Mouse (Mus musculus): ENCODE results near the gene Csrp3. TPM values are rescaled to one million over a fixed set of nuclear protein-coding genes. Genes with fewer than 3 reads are reported as not detected.

The Csrp3 gene
- polyA plus RNA-seq, 1 experiment = not detected

Other genes starting within 250 kb of the Csrp3 start
- not detected in 2 replicates for gene Mrgprb3, start 204.2 kb downstream of the Csrp3 start, polyA plus RNA-seq (2012; rRNA removed)
- 23.7 and 26.7 TPM in 2 replicates for gene Zdhhc13, start 59.0 kb downstream of the Csrp3 start, polyA plus RNA-seq (2012; rRNA removed)
- gene E2f8, start 33.6 kb upstream of the Csrp3 start, polyA plus RNA-seq (2012; rRNA removed) = 0.52 and 0.71 TPM in 2 replicates
- gene Nav2, start 60.7 kb upstream of the Csrp3 start, polyA plus RNA-seq (2012; rRNA removed) = 48.9 and 49.2 TPM in 2 replicates

All from frontal cortex, adult 2 months (tissue).